Mouse (Mus musculus) ES-Bruce4 (cell line): ENCODE results near the gene Cacna1d. TPM values are rescaled to one million over a fixed set of nuclear protein-coding genes. Genes with fewer than 3 reads are reported as not detected.

Experiments used
- H3K27ac ChIP-seq: 2 replicates; pipeline ENCODE4 v1.5.1; 2012; ENCODE audit warnings: low read length, inconsistent platforms; ENCODE audit not compliant: insufficient read depth
- H3K27me3 ChIP-seq: 2 replicates; pipeline ENCODE4 v1.6.1; 2012; ENCODE audit warnings: mild to moderate bottlenecking, low read length, inconsistent platforms; ENCODE audit not compliant: control insufficient read depth, poor library complexity, insufficient read depth, severe bottlenecking
- H3K36me3 ChIP-seq: 2 replicates; pipeline ENCODE4 v1.6.1; 2012; ENCODE audit warnings: inconsistent platforms, mild to moderate bottlenecking, low read length, moderate library complexity; ENCODE audit not compliant: control insufficient read depth, poor library complexity, insufficient read depth, severe bottlenecking
- H3K4me1 ChIP-seq: one replicate; pipeline ENCODE4 v1.8.1; 2011; ENCODE audit warnings: low read length; ENCODE audit not compliant: control insufficient read depth, insufficient read depth
- H3K4me3 ChIP-seq: 2 replicates; pipeline ENCODE4 v1.5.1; 2011; ENCODE audit warnings: low read depth, mild to moderate bottlenecking, low read length
- H3K9ac ChIP-seq: 2 replicates; pipeline ENCODE4 v1.6.1; 2012; ENCODE audit warnings: low read depth, mild to moderate bottlenecking, inconsistent platforms; ENCODE audit not compliant: poor library complexity, severe bottlenecking
- H3K9me3 ChIP-seq: replicated peaks from 2 replicates; pipeline ENCODE4 v1.6.1; 2012; ENCODE audit warnings: mild to moderate bottlenecking, low read length, inconsistent platforms; ENCODE audit not compliant: control insufficient read depth, poor library complexity, insufficient read depth, severe bottlenecking
- CTCF ChIP-seq: IDR thresholded peaks from one replicate; pipeline ENCODE4 v1.8.1; 2011; ENCODE audit warnings: low read depth, low read length
- EP300 ChIP-seq: IDR thresholded peaks from 2 replicates; pipeline ENCODE4 v1.6.1; 2011; ENCODE audit warnings: low read depth, low read length; ENCODE audit not compliant: insufficient read depth
- POLR2A ChIP-seq: IDR thresholded peaks from one replicate; pipeline ENCODE4 v1.8.1; 2011; ENCODE audit warnings: low read length; ENCODE audit not compliant: insufficient read depth
- polyA plus RNA-seq: library from polyadenylated mRNA; stranded (reverse); fragments of >200 nt; gene quantifications from 2 replicates; pipeline ENCODE4 v1.2.4, GENCODE M21; 2011; ENCODE audit warnings: low read depth; ENCODE audit not compliant: missing spikeins, insufficient read depth, insufficient read length

Gene Cacna1d
- polyA plus RNA-seq, 1 experiment: 0.24 TPM

DNA sequence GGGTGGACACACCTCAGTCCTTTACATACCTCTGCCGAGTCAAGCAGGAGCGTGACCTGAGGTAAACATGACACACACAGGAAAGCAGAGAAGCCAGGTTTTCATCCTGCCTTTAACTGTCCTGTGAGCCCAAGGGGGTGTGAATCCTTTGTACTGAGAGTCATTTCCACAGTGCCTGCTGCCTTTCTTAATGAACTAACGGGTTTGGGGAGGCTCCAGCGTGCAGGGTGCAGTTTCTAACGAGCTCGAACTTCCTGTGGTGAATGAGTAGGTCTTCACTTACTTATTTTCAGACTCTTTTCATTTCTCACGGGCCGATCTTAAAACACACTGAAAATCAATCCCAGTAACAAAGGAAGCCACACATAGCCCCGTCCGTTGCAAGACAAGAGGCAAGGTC, 476.8 kb downstream of the Cacna1d start:
- Histone ChIP-seq H3K9me3 (no peaks in the 10 kb centered on the region), H3K27me3 (no peaks in the 10 kb centered on the region), H3K4me1 (no peaks in the 10 kb centered on the region), H3K27ac (no peak overlapping the region), H3K4me3 (no peak overlapping the region), H3K36me3 (no peaks in the 10 kb centered on the region), H3K9ac (no peak overlapping the region)
- TF ChIP-seq CTCF (no peak), POLR2A (no peak), EP300 (no peak)

DNA sequence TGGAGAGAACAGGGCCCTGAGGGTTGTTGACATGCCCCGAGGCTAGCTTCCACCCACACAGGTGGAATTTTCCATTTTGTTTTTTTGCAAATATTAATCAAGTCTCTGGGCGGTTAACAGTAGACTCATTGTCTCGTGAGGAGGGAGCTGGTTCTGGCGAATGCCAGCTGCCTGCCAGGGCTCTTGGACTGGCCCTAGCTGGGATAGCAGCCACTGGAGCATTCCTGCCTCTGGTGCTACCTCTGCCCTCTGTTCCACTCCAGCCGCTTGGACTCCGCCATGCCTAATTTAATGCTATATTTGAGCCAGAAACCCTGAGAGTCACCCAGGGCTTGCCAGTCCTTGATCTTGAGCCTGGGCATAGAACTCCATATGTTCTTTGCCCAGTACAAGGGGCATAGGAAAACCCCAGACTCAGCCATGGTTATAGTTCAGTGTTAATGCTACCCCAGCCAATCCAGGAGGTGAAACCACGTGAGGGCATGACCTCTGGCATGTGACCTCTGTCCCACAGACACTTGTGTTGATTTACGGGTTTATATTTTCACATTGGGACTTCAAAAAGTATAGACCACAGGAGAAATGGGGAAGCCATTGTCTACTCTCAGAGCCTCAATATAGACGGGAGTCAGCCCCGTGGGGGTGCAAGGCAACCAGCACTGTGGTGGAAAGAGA, 479.2 kb downstream of the Cacna1d start:
- no peak overlapping the region for H3K4me3 ChIP-seq
- no peak for TF ChIP-seq CTCF
- TF ChIP-seq POLR2A: no peak
- TF ChIP-seq EP300: no peak
- H3K9me3 ChIP-seq: no peaks in the 10 kb centered on the region
- no peaks in the 10 kb centered on the region for H3K4me1 ChIP-seq
- no peaks in the 10 kb centered on the region for H3K27me3 ChIP-seq
- no peak overlapping the region for H3K27ac ChIP-seq
- H3K9ac ChIP-seq: no peak overlapping the region
- no peaks in the 10 kb centered on the region for H3K36me3 ChIP-seq

DNA sequence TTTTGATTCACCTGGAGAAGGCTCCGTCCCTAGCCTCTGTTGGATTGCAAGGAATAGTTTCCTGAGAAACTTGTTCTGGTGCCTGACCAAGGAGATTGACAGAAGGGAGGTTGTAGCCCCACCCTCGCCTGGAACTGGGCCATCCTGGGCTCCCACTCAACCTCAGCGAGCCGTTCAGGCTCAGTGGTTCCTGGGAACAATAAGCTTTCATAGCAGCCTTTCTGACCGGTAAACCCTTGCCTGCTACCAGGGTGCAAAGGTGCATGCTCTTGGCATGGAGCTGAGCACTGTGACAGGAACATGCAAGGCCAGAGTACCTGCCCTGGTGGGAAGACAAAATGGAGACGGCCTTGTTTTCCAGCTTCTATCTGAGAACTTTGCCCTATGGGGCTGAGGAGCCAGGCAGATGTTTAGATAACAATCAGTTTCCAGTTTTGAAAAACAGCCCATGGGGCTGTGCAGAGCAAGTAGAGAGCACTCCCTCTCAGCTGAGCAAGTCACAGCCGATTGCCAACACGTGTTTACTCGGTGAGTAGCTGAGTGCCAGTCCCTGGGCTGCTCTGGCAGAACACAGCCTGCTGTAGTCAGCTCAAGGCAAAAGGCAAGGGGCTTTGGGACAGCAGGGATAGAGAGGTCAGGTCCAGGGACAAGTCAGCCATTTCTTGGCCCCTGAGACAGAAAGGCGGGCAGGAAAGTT, 481.2 kb downstream of the Cacna1d start:
- Histone ChIP-seq H3K36me3 (no peaks in the 10 kb centered on the region), H3K4me3 (no peak overlapping the region), H3K9me3 (no peaks in the 10 kb centered on the region), H3K9ac (no peak overlapping the region), H3K27ac (no peak overlapping the region), H3K4me1 (no peaks in the 10 kb centered on the region), H3K27me3 (no peaks in the 10 kb centered on the region)
- TF ChIP-seq POLR2A (no peak), CTCF (no peak), EP300 (no peak)

DNA sequence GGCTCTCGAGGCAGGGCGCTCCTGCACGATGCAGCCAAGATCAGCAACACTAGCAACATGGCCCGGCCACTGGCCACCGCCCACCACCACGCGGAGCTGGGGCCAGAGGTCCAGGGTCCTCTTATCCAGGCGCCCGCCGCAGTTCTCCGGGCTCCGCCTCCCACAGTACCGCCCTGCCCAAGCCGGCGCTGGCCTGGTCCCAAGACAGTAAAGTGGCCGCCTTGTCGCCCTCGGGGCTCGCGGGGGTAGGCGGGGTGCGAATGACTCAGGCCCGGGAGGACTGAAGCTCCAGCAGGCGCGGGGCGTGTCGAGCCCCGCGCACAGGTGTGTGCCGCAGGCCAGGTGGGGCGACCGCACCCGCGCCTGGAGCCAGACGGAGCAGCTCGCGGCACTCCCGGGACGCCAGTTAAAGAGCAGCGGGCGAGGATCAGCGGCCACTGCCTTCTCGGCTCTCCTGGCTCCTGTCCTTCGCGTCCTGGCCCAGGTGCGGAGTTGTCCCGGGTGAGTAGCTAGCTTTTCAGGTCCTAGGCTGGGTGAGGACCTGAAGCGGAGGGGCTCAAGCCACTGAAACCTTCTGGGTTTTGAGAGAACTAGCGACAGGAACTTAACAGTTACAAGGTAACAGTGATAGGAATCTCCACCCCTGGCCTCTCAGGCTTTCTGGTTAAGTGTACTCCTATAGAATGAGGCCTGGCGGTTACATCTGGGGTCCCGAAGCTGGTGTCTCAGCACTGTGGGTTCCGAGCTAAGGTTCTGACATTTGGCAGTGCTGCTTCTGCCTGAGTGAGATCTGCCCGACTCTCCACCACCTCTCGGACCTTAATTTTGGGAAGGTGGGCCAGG, 482.3 kb downstream of the Cacna1d start, which contains the start of the genes Il17rb and Chdh:
TSS of gene Il17rb (minus strand) at position 164 of the 843 bp plus-strand sequence.
TSS of gene Chdh (plus strand) at position 291 of the 843 bp plus-strand sequence.
- 0 out of 2 replicates have a peak within 1 kb of the TSS, but pooled peaks have one; percentile 6 for H3K9ac ChIP-seq
- H3K9me3 ChIP-seq: no peaks in the 10 kb centered on the region
- no peak for TF ChIP-seq POLR2A
- no peak for TF ChIP-seq EP300
- no peak for TF ChIP-seq CTCF
- peak within 1 kb of the TSS; percentile 21 for H3K4me3 ChIP-seq
- H3K27me3 ChIP-seq: no peaks in the 10 kb centered on the region
- no peak within 1 kb of the TSS for H3K27ac ChIP-seq
- no peaks in the 10 kb centered on the region for H3K36me3 ChIP-seq
- H3K4me1 ChIP-seq: no peaks in the 10 kb centered on the region

GRCm38 (mm10) chr14:29999475-29999811, 491.8 kb downstream of the Cacna1d start:
- Histone ChIP-seq H3K4me3 (no peak overlapping the region), H3K27me3 (no peaks in the 10 kb centered on the region), H3K9me3 (no peaks in the 10 kb centered on the region), H3K4me1 (peaks cover 3% of the 10 kb centered on the region), H3K27ac (no peak overlapping the region), H3K9ac (no peak overlapping the region), H3K36me3 (no peaks in the 10 kb centered on the region; the same call in 1 of the 2 replicates)
- TF ChIP-seq EP300 (no peak), CTCF (no peak), POLR2A (no peak)
